Mouse (Mus musculus): ENCODE results near the gene Sema3f. TPM values are rescaled to one million over a fixed set of nuclear protein-coding genes. Genes with fewer than 3 reads are reported as not detected.

The Sema3f gene
- polyA plus RNA-seq, 1 experiment from 2014 or later = 6.2 TPM

DNA sequence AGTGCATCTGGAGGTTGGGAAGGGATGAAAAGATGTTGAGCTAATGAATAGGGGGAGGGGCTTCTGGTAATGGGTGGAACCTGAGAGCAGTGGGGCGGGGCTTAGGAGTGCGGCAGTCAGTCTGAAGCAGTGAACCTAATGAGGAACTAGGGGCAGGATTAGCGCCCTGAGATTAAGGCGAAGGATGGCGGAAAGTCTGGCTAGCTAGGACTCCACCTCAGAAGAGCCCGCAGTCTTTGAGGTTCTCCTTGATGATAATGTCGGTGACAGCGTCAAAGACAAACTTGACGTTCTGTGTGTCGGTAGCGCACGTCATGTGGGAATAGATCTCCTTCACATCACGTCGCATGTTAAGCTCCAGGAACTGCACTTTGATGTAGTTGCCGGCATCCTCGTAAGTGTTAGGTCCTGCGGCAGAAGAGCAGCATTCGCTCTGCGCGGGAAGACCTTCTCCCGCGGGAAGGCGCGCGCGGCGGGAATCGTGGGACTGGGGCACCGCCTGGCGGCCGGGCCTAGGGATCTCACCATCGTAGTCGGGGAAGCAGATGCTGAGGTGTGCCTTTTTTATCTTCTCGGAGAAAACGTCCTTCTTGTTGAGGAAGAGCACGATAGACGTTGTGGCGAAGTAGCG, 34.5 kb downstream of the Sema3f start:
- peaks cover 41% of the 10 kb centered on the region for H3K27me3 ChIP-seq (ENCODE audit: control insufficient read depth, insufficient read depth, low read length)
- no peak overlapping the region for H3K27ac ChIP-seq (replicated peaks in 1 of 2; ENCODE audit: control insufficient read depth in 1 of 2, insufficient read depth in 1 of 2, low read depth in 2 of 2, low read length in 2 of 2)
- H3K36me3 ChIP-seq (ENCODE audit: control insufficient read depth, insufficient read depth, low read length) = no peaks in the 10 kb centered on the region
- WGBS = under 1% methylated on average over 39 of the region's 39 CpGs
- ATAC-seq (ENCODE audit: insufficient number of reproducible peaks, insufficient read depth, low FRiP score, low read depth) = no peak
- peak overlapping the region; percentile 25 to 32 for H3K4me3 ChIP-seq (ENCODE audit: control insufficient read depth in 1 of 2, insufficient read depth in 1 of 2, low read depth in 1 of 2, low read length in 2 of 2)
- H3K9ac ChIP-seq (ENCODE audit: low read length) = peak overlapping the region; percentile 52
- H3K9me3 ChIP-seq (ENCODE audit: control insufficient read depth, low read length) = no peaks in the 10 kb centered on the region
- H3K4me2 ChIP-seq (ENCODE audit: low read length) = peak overlapping the region; percentile 69
- peaks cover 3 to 10% of the 10 kb centered on the region in 2 experiments; a peak in 3 of 4 replicates for H3K4me1 ChIP-seq (ENCODE audit: control insufficient read depth in 2 of 2, insufficient read depth in 2 of 2, low read length in 2 of 2)

DNA sequence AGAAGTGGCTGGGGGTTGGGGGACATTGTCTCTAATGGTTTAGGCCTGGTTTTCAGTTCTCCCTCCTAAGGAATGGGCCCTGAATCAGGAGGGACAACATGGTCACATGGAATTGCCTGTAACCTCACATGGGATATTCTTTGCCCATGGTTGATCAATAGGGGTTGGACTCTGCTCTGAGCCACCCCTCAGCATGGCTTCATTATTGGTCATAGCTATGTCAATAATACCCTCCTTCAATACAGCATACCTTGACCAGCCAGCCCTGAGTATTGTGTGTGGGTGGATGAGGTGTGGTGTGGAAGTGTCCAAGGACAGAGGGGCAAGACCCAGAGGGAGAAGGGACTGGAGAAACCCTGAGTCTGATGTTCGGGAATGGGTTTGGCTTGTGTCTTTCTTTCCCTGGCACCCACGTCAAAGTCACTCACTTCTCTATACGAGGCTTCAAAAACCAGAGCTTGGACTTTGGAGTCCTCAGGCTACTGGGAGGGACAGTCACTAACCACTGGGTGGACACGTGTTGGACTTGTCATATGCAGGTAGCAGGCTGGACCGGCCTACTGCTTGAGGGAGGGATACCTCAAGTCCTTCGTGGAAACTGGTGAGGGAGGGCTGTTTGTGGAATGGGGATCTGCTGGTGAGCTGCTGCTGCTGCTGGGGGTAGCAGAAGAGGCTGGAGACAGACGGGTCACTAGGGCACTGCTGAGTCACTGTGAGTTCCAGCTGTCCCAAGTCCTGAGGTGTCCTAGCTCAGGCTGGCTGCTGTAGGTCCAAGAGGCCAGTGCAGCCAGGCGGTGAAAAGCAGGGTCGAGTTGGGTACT, 35.5 kb downstream of the Sema3f start:
- Histone ChIP-seq H3K27ac (replicated peaks in 1 of 2; ENCODE audit: control insufficient read depth in 1 of 2, insufficient read depth in 1 of 2, low read depth in 2 of 2, low read length in 2 of 2) (no peak overlapping the region), H3K4me2 (ENCODE audit: low read length) (no peak overlapping the region), H3K9ac (ENCODE audit: low read length) (no peak overlapping the region), H3K4me3 (ENCODE audit: control insufficient read depth in 1 of 2, insufficient read depth in 1 of 2, low read depth in 1 of 2, low read length in 2 of 2) (no peak overlapping the region), H3K36me3 (ENCODE audit: control insufficient read depth, insufficient read depth, low read length) (no peaks in the 10 kb centered on the region), H3K4me1 (ENCODE audit: control insufficient read depth in 2 of 2, insufficient read depth in 2 of 2, low read length in 2 of 2) (peaks cover 10 to 15% of the 10 kb centered on the region in 2 experiments), H3K27me3 (ENCODE audit: control insufficient read depth, insufficient read depth, low read length) (peaks cover 37% of the 10 kb centered on the region), H3K9me3 (ENCODE audit: control insufficient read depth, low read length) (no peaks in the 10 kb centered on the region)
- WGBS = 63% methylated on average over 9 of the region's 9 CpGs
- no peak for ATAC-seq (ENCODE audit: insufficient number of reproducible peaks, insufficient read depth, low FRiP score, low read depth)

GRCm38 (mm10) chr9:107670259-107670658, 40.0 kb downstream of the Sema3f start:
- Histone ChIP-seq H3K9me3 (ENCODE audit: control insufficient read depth, low read length) (no peaks in the 10 kb centered on the region), H3K9ac (ENCODE audit: low read length) (no peak overlapping the region), H3K4me3 (ENCODE audit: control insufficient read depth in 1 of 2, insufficient read depth in 1 of 2, low read depth in 1 of 2, low read length in 2 of 2) (no peak overlapping the region), H3K27me3 (ENCODE audit: control insufficient read depth, insufficient read depth, low read length) (peaks cover 24% of the 10 kb centered on the region), H3K36me3 (ENCODE audit: control insufficient read depth, insufficient read depth, low read length) (no peaks in the 10 kb centered on the region), H3K4me1 (ENCODE audit: control insufficient read depth in 2 of 2, insufficient read depth in 2 of 2, low read length in 2 of 2) (peaks cover 33 to 34% of the 10 kb centered on the region in 2 experiments), H3K27ac (replicated peaks in 1 of 2; ENCODE audit: control insufficient read depth in 1 of 2, insufficient read depth in 1 of 2, low read depth in 2 of 2, low read length in 2 of 2) (no peak overlapping the region; a peak in 1 of 4 replicates), H3K4me2 (ENCODE audit: low read length) (no peak overlapping the region)
- WGBS = 32% methylated on average over 5 of the region's 5 CpGs
- no peak for ATAC-seq (ENCODE audit: insufficient number of reproducible peaks, insufficient read depth, low FRiP score, low read depth)

GRCm38 (mm10) chr9:107669480-107669945, 40.8 kb downstream of the Sema3f start, which contains the start of gene Slc38a3:
Gene Slc38a3, minus strand, starts transcription at chr9:107669530.
- Histone ChIP-seq H3K4me1 (ENCODE audit: control insufficient read depth in 2 of 2, insufficient read depth in 2 of 2, low read length in 2 of 2) (peaks cover 33 to 34% of the 10 kb centered on the region in 2 experiments), H3K4me2 (ENCODE audit: low read length) (no peak within 1 kb of the TSS), H3K9ac (ENCODE audit: low read length) (no peak within 1 kb of the TSS), H3K36me3 (ENCODE audit: control insufficient read depth, insufficient read depth, low read length) (no peaks in the 10 kb centered on the region), H3K4me3 (ENCODE audit: control insufficient read depth in 1 of 2, insufficient read depth in 1 of 2, low read depth in 1 of 2, low read length in 2 of 2) (no peak within 1 kb of the TSS), H3K9me3 (ENCODE audit: control insufficient read depth, low read length) (no peaks in the 10 kb centered on the region), H3K27ac (replicated peaks in 1 of 2; ENCODE audit: control insufficient read depth in 1 of 2, insufficient read depth in 1 of 2, low read depth in 2 of 2, low read length in 2 of 2) (no peak within 1 kb of the TSS; a peak in 1 of 4 replicates), H3K27me3 (ENCODE audit: control insufficient read depth, insufficient read depth, low read length) (peaks cover 19% of the 10 kb centered on the region)
- 88% methylated on average over 9 of the region's 9 CpGs for WGBS
- no peak for ATAC-seq (ENCODE audit: insufficient number of reproducible peaks, insufficient read depth, low FRiP score, low read depth)

DNA sequence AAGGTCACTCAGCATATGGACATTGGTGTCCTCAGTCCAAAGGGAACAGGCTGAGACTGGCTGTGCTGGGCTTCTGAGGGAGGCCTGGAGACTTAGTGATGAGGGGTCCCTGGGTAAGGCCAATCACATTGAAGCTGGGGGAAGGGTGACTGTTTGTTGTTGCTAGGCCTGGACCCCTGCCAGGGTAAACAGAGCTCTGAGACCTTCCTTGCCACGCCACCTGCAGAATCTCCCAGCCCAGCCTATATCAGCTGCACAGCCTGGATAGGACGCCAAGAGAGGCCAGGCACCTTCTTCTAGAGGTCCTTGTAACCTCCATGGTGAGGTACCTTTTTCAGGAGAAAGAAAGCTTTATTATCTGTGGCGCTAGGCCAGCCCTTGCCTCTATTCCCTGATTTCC, 41.4 kb downstream of the Sema3f start:
- H3K4me1 ChIP-seq (ENCODE audit: control insufficient read depth in 2 of 2, insufficient read depth in 2 of 2, low read length in 2 of 2) = peaks cover 33 to 34% of the 10 kb centered on the region in 2 experiments
- H3K27me3 ChIP-seq (ENCODE audit: control insufficient read depth, insufficient read depth, low read length) = peaks cover 16% of the 10 kb centered on the region
- no peak overlapping the region for H3K4me3 ChIP-seq (ENCODE audit: control insufficient read depth in 1 of 2, insufficient read depth in 1 of 2, low read depth in 1 of 2, low read length in 2 of 2)
- no peak overlapping the region for H3K4me2 ChIP-seq (ENCODE audit: low read length)
- 69% methylated on average over 3 of the region's 3 CpGs for WGBS
- ATAC-seq (ENCODE audit: insufficient number of reproducible peaks, insufficient read depth, low FRiP score, low read depth) = no peak
- no peaks in the 10 kb centered on the region for H3K9me3 ChIP-seq (ENCODE audit: control insufficient read depth, low read length)
- H3K36me3 ChIP-seq (ENCODE audit: control insufficient read depth, insufficient read depth, low read length) = no peaks in the 10 kb centered on the region
- H3K9ac ChIP-seq (ENCODE audit: low read length) = no peak overlapping the region
- no peak overlapping the region for H3K27ac ChIP-seq (replicated peaks in 1 of 2; ENCODE audit: control insufficient read depth in 1 of 2, insufficient read depth in 1 of 2, low read depth in 2 of 2, low read length in 2 of 2)

GRCm38 (mm10) chr9:107668011-107668410, 42.3 kb downstream of the Sema3f start:
- no peaks in the 10 kb centered on the region for H3K36me3 ChIP-seq (ENCODE audit: control insufficient read depth, insufficient read depth, low read length)
- WGBS = 35% methylated on average over 8 of the region's 8 CpGs
- ATAC-seq (ENCODE audit: insufficient number of reproducible peaks, insufficient read depth, low FRiP score, low read depth) = no peak
- H3K9me3 ChIP-seq (ENCODE audit: control insufficient read depth, low read length) = no peaks in the 10 kb centered on the region
- H3K4me3 ChIP-seq (ENCODE audit: control insufficient read depth in 1 of 2, insufficient read depth in 1 of 2, low read depth in 1 of 2, low read length in 2 of 2) = no peak overlapping the region
- peak overlapping the region; percentile 85 for H3K4me2 ChIP-seq (ENCODE audit: low read length)
- H3K27me3 ChIP-seq (ENCODE audit: control insufficient read depth, insufficient read depth, low read length) = peaks cover 16% of the 10 kb centered on the region
- no peak overlapping the region for H3K27ac ChIP-seq (replicated peaks in 1 of 2; ENCODE audit: control insufficient read depth in 1 of 2, insufficient read depth in 1 of 2, low read depth in 2 of 2, low read length in 2 of 2)
- peaks cover 33 to 34% of the 10 kb centered on the region in 2 experiments for H3K4me1 ChIP-seq (ENCODE audit: control insufficient read depth in 2 of 2, insufficient read depth in 2 of 2, low read length in 2 of 2)
- H3K9ac ChIP-seq (ENCODE audit: low read length) = peak overlapping the region; percentile 66; the same call in 1 of the 2 replicates

DNA sequence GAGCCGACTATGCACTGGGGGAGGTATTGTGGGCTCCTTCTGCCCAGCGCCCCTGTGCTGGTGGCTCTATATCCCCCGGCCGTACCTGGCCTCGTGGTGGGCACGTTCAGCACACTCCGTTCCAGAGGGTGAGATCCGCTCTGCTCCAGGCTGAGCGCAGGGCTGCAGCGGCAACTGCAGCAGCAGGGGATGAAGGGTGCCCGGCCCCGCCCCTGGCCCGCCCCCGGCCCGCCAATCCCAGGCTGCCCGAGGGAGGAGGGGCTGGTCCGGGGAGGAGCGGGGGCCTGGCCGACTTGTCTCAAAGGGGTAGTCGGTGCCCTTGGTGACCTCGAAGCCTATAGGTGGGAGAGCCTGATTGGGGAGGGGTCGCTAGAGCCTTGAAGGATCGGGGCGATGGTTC, 43.1 kb downstream of the Sema3f start:
- Histone ChIP-seq H3K4me3 (ENCODE audit: control insufficient read depth in 1 of 2, insufficient read depth in 1 of 2, low read depth in 1 of 2, low read length in 2 of 2) (peak overlapping the region; percentile 40 to 52), H3K4me2 (ENCODE audit: low read length) (peak overlapping the region; percentile 85), H3K27me3 (ENCODE audit: control insufficient read depth, insufficient read depth, low read length) (peaks cover 16% of the 10 kb centered on the region), H3K27ac (replicated peaks in 1 of 2; ENCODE audit: control insufficient read depth in 1 of 2, insufficient read depth in 1 of 2, low read depth in 2 of 2, low read length in 2 of 2) (no peak overlapping the region), H3K9ac (ENCODE audit: low read length) (peak overlapping the region; percentile 66), H3K36me3 (ENCODE audit: control insufficient read depth, insufficient read depth, low read length) (no peaks in the 10 kb centered on the region), H3K9me3 (ENCODE audit: control insufficient read depth, low read length) (no peaks in the 10 kb centered on the region), H3K4me1 (ENCODE audit: control insufficient read depth in 2 of 2, insufficient read depth in 2 of 2, low read length in 2 of 2) (peaks cover 33 to 34% of the 10 kb centered on the region in 2 experiments)
- WGBS = 2% methylated on average over 24 of the region's 24 CpGs
- peak; percentile 89 for ATAC-seq (ENCODE audit: insufficient number of reproducible peaks, insufficient read depth, low FRiP score, low read depth)

Data from heart, embryonic 14.5 days (tissue).